Mouse (Mus musculus): ENCODE results near the gene Vps26c. TPM values are rescaled to one million over a fixed set of nuclear protein-coding genes. Genes with fewer than 3 reads are reported as not detected.

The Vps26c gene
- polyA plus RNA-seq, 1 experiment from 2014 or later, result 56.6 TPM

GRCm38 (mm10) chr16:94569229-94570176 lies 42.9 kb upstream of the Vps26c start, which contains the start of gene Dyrk1a:
Gene Dyrk1a (plus strand): TSS chr16:94570010.
- DNase-seq (ENCODE audit: low spot score) (peak; percentile 99), ATAC-seq (ENCODE audit: low read depth) (peak; percentile 94)
- WGBS, result under 1% methylated on average over 52 of the region's 133 CpGs
- Histone ChIP-seq H3K36me3 (ENCODE audit: control insufficient read depth, insufficient read depth, low read length) (no peaks in the 10 kb centered on the region), H3K27me3 (replicated peaks; ENCODE audit: control insufficient read depth, insufficient read depth, low read length) (no peaks in the 10 kb centered on the region), H3K4me1 (ENCODE audit: control insufficient read depth, insufficient read depth, low read length) (peaks cover 20% of the 10 kb centered on the region), H3K27ac (replicated peaks; ENCODE audit: low read depth, low read length) (peak within 1 kb of the TSS; percentile 100), H3K9me3 (ENCODE audit: control insufficient read depth, low read length) (no peaks in the 10 kb centered on the region), H3K9ac (ENCODE audit: low read depth, low read length) (peak within 1 kb of the TSS; percentile 99), H3K4me3 (ENCODE audit: low read depth, low read length) (peak within 1 kb of the TSS; percentile 97), H3K4me2 (ENCODE audit: low read depth, low read length) (peak within 1 kb of the TSS; percentile 71)

- Histone ChIP-seq H3K4me2 (ENCODE audit: low read depth, low read length) (peak overlapping the region; percentile 71), H3K9ac (ENCODE audit: low read depth, low read length) (peak overlapping the region; percentile 89), H3K36me3 (ENCODE audit: control insufficient read depth, insufficient read depth, low read length) (no peaks in the 10 kb centered on the region), H3K9me3 (ENCODE audit: control insufficient read depth, low read length) (no peaks in the 10 kb centered on the region), H3K4me3 (ENCODE audit: low read depth, low read length) (peak overlapping the region; percentile 97), H3K4me1 (ENCODE audit: control insufficient read depth, insufficient read depth, low read length) (peaks cover 16% of the 10 kb centered on the region), H3K27me3 (replicated peaks; ENCODE audit: control insufficient read depth, insufficient read depth, low read length) (no peaks in the 10 kb centered on the region), H3K27ac (replicated peaks; ENCODE audit: low read depth, low read length) (peak overlapping the region; percentile 100)
- ATAC-seq (ENCODE audit: low read depth) (peak; percentile 80), DNase-seq (ENCODE audit: low spot score) (peak; percentile 90)
- WGBS, result 5% methylated on average over 26 of the region's 53 CpGs
Observed at GRCm38 (mm10) chr16:94568335-94569228, 42.0 kb upstream of the Vps26c start.

- no peaks in the 10 kb centered on the region for H3K36me3 ChIP-seq (ENCODE audit: control insufficient read depth, insufficient read depth, low read length)
- H3K4me3 ChIP-seq (ENCODE audit: low read depth, low read length), result no peak overlapping the region
- no peak overlapping the region for H3K27ac ChIP-seq (replicated peaks; ENCODE audit: low read depth, low read length)
- peaks cover 12% of the 10 kb centered on the region for H3K4me1 ChIP-seq (ENCODE audit: control insufficient read depth, insufficient read depth, low read length)
- no peak for DNase-seq (ENCODE audit: low spot score)
- no peak overlapping the region for H3K9ac ChIP-seq (ENCODE audit: low read depth, low read length)
- no peaks in the 10 kb centered on the region for H3K9me3 ChIP-seq (ENCODE audit: control insufficient read depth, low read length)
- WGBS, result 70% methylated on average over 5 of the region's 5 CpGs
- peak overlapping the region; percentile 71; the same call in 1 of the 2 replicates for H3K4me2 ChIP-seq (ENCODE audit: low read depth, low read length)
- no peaks in the 10 kb centered on the region for H3K27me3 ChIP-seq (replicated peaks; ENCODE audit: control insufficient read depth, insufficient read depth, low read length)
- no peak for ATAC-seq (ENCODE audit: low read depth)
Observed at GRCm38 (mm10) chr16:94567751-94568150, 41.1 kb upstream of the Vps26c start.

GRCm38 (mm10) chr16:94566834-94567585 lies 40.4 kb upstream of the Vps26c start:
- H3K4me2 ChIP-seq (ENCODE audit: low read depth, low read length), result no peak overlapping the region
- no peak overlapping the region for H3K9ac ChIP-seq (ENCODE audit: low read depth, low read length)
- no peak overlapping the region for H3K4me3 ChIP-seq (ENCODE audit: low read depth, low read length)
- no peak for DNase-seq (ENCODE audit: low spot score)
- no peaks in the 10 kb centered on the region for H3K27me3 ChIP-seq (replicated peaks; ENCODE audit: control insufficient read depth, insufficient read depth, low read length)
- H3K27ac ChIP-seq (replicated peaks; ENCODE audit: low read depth, low read length), result no peak overlapping the region
- 80% methylated on average over 11 of the region's 11 CpGs for WGBS
- H3K9me3 ChIP-seq (ENCODE audit: control insufficient read depth, low read length), result no peaks in the 10 kb centered on the region
- ATAC-seq (ENCODE audit: low read depth), result no peak
- H3K36me3 ChIP-seq (ENCODE audit: control insufficient read depth, insufficient read depth, low read length), result no peaks in the 10 kb centered on the region
- peaks cover 6% of the 10 kb centered on the region for H3K4me1 ChIP-seq (ENCODE audit: control insufficient read depth, insufficient read depth, low read length)

- 52% methylated on average over 8 of the region's 8 CpGs for WGBS
- H3K9ac ChIP-seq (ENCODE audit: low read depth, low read length), result no peak overlapping the region
- H3K36me3 ChIP-seq (ENCODE audit: control insufficient read depth, insufficient read depth, low read length), result no peaks in the 10 kb centered on the region
- ATAC-seq (ENCODE audit: low read depth), result no peak
- H3K4me3 ChIP-seq (ENCODE audit: low read depth, low read length), result no peak overlapping the region
- H3K4me2 ChIP-seq (ENCODE audit: low read depth, low read length), result no peak overlapping the region
- H3K9me3 ChIP-seq (ENCODE audit: control insufficient read depth, low read length), result no peaks in the 10 kb centered on the region
- no peaks in the 10 kb centered on the region for H3K27me3 ChIP-seq (replicated peaks; ENCODE audit: control insufficient read depth, insufficient read depth, low read length)
- no peaks in the 10 kb centered on the region for H3K4me1 ChIP-seq (ENCODE audit: control insufficient read depth, insufficient read depth, low read length)
- peak; percentile 54 for DNase-seq (ENCODE audit: low spot score)
- H3K27ac ChIP-seq (replicated peaks; ENCODE audit: low read depth, low read length), result no peak overlapping the region
Observed at GRCm38 (mm10) chr16:94566124-94566523, 39.5 kb upstream of the Vps26c start.

- no peak overlapping the region for H3K27ac ChIP-seq (replicated peaks; ENCODE audit: low read depth, low read length)
- no peak overlapping the region for H3K9ac ChIP-seq (ENCODE audit: low read depth, low read length)
- no peak overlapping the region for H3K4me2 ChIP-seq (ENCODE audit: low read depth, low read length)
- ATAC-seq (ENCODE audit: low read depth) (no peak), DNase-seq (ENCODE audit: low spot score) (no peak)
- no peaks in the 10 kb centered on the region for H3K9me3 ChIP-seq (ENCODE audit: control insufficient read depth, low read length)
- no peak overlapping the region for H3K4me3 ChIP-seq (ENCODE audit: low read depth, low read length)
- H3K27me3 ChIP-seq (replicated peaks; ENCODE audit: control insufficient read depth, insufficient read depth, low read length), result no peaks in the 10 kb centered on the region
- H3K4me1 ChIP-seq (ENCODE audit: control insufficient read depth, insufficient read depth, low read length), result no peaks in the 10 kb centered on the region
- H3K36me3 ChIP-seq (ENCODE audit: control insufficient read depth, insufficient read depth, low read length), result no peaks in the 10 kb centered on the region
- WGBS, result 76% methylated on average over 5 of the region's 5 CpGs
Observed at GRCm38 (mm10) chr16:94560618-94561017, 34.0 kb upstream of the Vps26c start.

GRCm38 (mm10) chr16:94559782-94560181 lies 33.2 kb upstream of the Vps26c start:
- H3K27me3 ChIP-seq (replicated peaks; ENCODE audit: control insufficient read depth, insufficient read depth, low read length), result no peaks in the 10 kb centered on the region
- ATAC-seq (ENCODE audit: low read depth), result no peak
- H3K36me3 ChIP-seq (ENCODE audit: control insufficient read depth, insufficient read depth, low read length), result no peaks in the 10 kb centered on the region
- H3K27ac ChIP-seq (replicated peaks; ENCODE audit: low read depth, low read length), result no peak overlapping the region
- H3K4me1 ChIP-seq (ENCODE audit: control insufficient read depth, insufficient read depth, low read length), result no peaks in the 10 kb centered on the region
- no peak overlapping the region for H3K9ac ChIP-seq (ENCODE audit: low read depth, low read length)
- no peaks in the 10 kb centered on the region for H3K9me3 ChIP-seq (ENCODE audit: control insufficient read depth, low read length)
- DNase-seq (ENCODE audit: low spot score), result no peak
- no peak overlapping the region for H3K4me3 ChIP-seq (ENCODE audit: low read depth, low read length)
- H3K4me2 ChIP-seq (ENCODE audit: low read depth, low read length), result no peak overlapping the region
- 68% methylated on average over 7 of the region's 7 CpGs for WGBS

DNA sequence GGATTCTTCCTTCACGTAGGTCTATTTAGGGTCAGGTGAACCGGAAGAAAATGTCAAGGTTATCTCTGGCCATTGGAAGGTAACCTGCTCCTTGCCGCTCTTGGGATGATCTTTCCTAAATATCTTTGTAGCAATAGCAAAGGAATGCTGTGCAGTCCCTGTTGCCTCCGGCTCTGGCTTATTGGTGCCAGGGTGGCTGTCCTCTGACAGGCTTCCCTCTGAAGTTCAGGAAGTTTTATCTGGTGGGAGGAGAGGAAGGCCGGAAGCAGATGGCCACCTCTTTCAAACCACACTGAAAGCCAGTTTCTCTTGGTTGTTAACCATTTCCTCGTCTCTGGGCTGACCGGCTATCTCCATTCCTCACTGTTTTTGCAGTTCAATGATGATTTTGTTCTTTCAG lies 32.7 kb upstream of the Vps26c start:
- Histone ChIP-seq H3K9me3 (ENCODE audit: control insufficient read depth, low read length) (no peaks in the 10 kb centered on the region), H3K27me3 (replicated peaks; ENCODE audit: control insufficient read depth, insufficient read depth, low read length) (no peaks in the 10 kb centered on the region), H3K4me3 (ENCODE audit: low read depth, low read length) (no peak overlapping the region), H3K9ac (ENCODE audit: low read depth, low read length) (no peak overlapping the region), H3K4me1 (ENCODE audit: control insufficient read depth, insufficient read depth, low read length) (no peaks in the 10 kb centered on the region), H3K36me3 (ENCODE audit: control insufficient read depth, insufficient read depth, low read length) (no peaks in the 10 kb centered on the region), H3K27ac (replicated peaks; ENCODE audit: low read depth, low read length) (no peak overlapping the region), H3K4me2 (ENCODE audit: low read depth, low read length) (no peak overlapping the region)
- WGBS, result 49% methylated on average over 7 of the region's 7 CpGs
- no peak for DNase-seq (ENCODE audit: low spot score)
- ATAC-seq (ENCODE audit: low read depth), result no peak

Measured in embryonic facial prominence, embryonic 14.5 days (tissue).